Comparison of ENCODE assay signal across 8 mouse cellular contexts in the genomic region with DNA sequence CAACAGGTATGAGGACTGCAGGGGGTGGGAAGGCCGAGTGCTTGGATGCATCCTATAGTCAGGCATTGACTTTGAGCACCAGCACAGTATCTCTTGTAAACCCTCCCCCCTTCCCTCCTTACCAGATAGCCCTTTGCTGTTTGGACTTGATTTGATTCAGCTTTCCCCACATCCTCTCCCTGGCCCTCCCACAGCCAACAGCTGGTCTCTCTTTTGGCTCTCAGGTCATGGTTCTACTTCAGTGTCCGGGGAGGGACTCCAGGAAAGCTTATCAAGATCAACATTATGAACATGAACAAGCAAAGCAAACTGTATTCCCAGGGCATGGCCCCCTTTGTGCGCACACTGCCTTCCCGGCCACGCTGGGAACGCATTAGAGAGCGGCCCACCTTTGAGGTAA. TPM values are rescaled to one million over a fixed set of nuclear protein-coding genes. Genes with fewer than 3 reads are reported as not detected.
DNase-seq lines count a peak whose midpoint lies in the region; ATAC-seq and TF ChIP-seq lines count a peak whose summit lies in the region.

No protein-coding gene starts in this region.

- H3K4me3 ChIP-seq in kidney, adult 2 months (ENCODE audit: insufficient read depth, low read depth, low read length) = no peak overlapping the region
- H3K4me3 ChIP-seq in embryonic facial prominence, embryonic 11.5 days (ENCODE audit: low read depth, low read length) = peak overlapping the region; percentile 70; the same call in 1 of the 2 replicates
- peak overlapping the region; percentile 90 for H3K4me3 ChIP-seq in intestine, embryonic 14.5 days (ENCODE audit: low read depth, low read length)
- peak overlapping the region; percentile 78 for H3K4me3 ChIP-seq in midbrain, embryonic 15.5 days

- no peak for TF ChIP-seq POLR2A in kidney, adult 2 months (IDR thresholded peaks at IDR 0.05; ENCODE audit: low read depth, low read length)

- no peaks in the 10 kb centered on the region for H3K27me3 ChIP-seq in kidney, adult 2 months (replicated peaks; ENCODE audit: control insufficient read depth, insufficient read depth, low read length)
- no peaks in the 10 kb centered on the region for H3K27me3 ChIP-seq in embryonic facial prominence, embryonic 11.5 days (ENCODE audit: control insufficient read depth, insufficient read depth, low read length)
- H3K27me3 ChIP-seq in intestine, embryonic 14.5 days (replicated peaks; ENCODE audit: control insufficient read depth, insufficient read depth, low read length) = no peaks in the 10 kb centered on the region
- H3K27me3 ChIP-seq in midbrain, embryonic 15.5 days (replicated peaks) = no peaks in the 10 kb centered on the region

- H3K9ac ChIP-seq in embryonic facial prominence, embryonic 11.5 days (replicated peaks; ENCODE audit: low read length) = peak overlapping the region; percentile 85
- peak overlapping the region; percentile 81; the same call in 1 of the 2 replicates for H3K9ac ChIP-seq in intestine, embryonic 14.5 days (ENCODE audit: low read length)
- H3K9ac ChIP-seq in midbrain, embryonic 15.5 days = peak overlapping the region; percentile 80

- 77% methylated on average over 7 of the region's 7 CpGs for WGBS in kidney, adult 2 months
- WGBS in embryonic facial prominence, embryonic 11.5 days = 75% methylated on average over 7 of the region's 7 CpGs
- WGBS in intestine, embryonic 14.5 days = 76% methylated on average over 7 of the region's 7 CpGs
- 86% methylated on average over 7 of the region's 7 CpGs for WGBS in midbrain, embryonic 15.5 days

- H3K4me1 ChIP-seq in kidney, adult 2 months (ENCODE audit: control insufficient read depth, insufficient read depth, low read length) = peaks cover 6% of the 10 kb centered on the region; the same call in 1 of the 2 replicates
- peaks cover 2% of the 10 kb centered on the region; the same call in 1 of the 2 replicates for H3K4me1 ChIP-seq in embryonic facial prominence, embryonic 11.5 days (ENCODE audit: control insufficient read depth, insufficient read depth, low read length)
- peaks cover 12% of the 10 kb centered on the region for H3K4me1 ChIP-seq in intestine, embryonic 14.5 days (replicated peaks; ENCODE audit: control insufficient read depth, insufficient read depth, low read length)
- H3K4me1 ChIP-seq in midbrain, embryonic 15.5 days = peaks cover 21% of the 10 kb centered on the region

- H3K4me2 ChIP-seq in embryonic facial prominence, embryonic 11.5 days (ENCODE audit: low read depth, low read length) = peak overlapping the region; percentile 85
- H3K4me2 ChIP-seq in intestine, embryonic 14.5 days (ENCODE audit: low read length) = peak overlapping the region; percentile 53
- H3K4me2 ChIP-seq in midbrain, embryonic 15.5 days = peak overlapping the region; percentile 59

- ATAC-seq in embryonic facial prominence, embryonic 11.5 days (replicated peaks; ENCODE audit: insufficient number of reproducible peaks, low FRiP score, low TSS enrichment, low read depth) = no peak
- no peak for ATAC-seq in intestine, embryonic 14.5 days (replicated peaks; ENCODE audit: low FRiP score, low TSS enrichment, low read depth)
- no peak for ATAC-seq in midbrain, embryonic 15.5 days (replicated peaks)

- H3K36me3 ChIP-seq in kidney, adult 2 months (ENCODE audit: control insufficient read depth, insufficient read depth, low read length) = no peaks in the 10 kb centered on the region; the same call in 1 of the 2 replicates
- peaks cover under 1% of the 10 kb centered on the region for H3K36me3 ChIP-seq in embryonic facial prominence, embryonic 11.5 days (replicated peaks; ENCODE audit: control insufficient read depth, insufficient read depth, low read depth, low read length)
- H3K36me3 ChIP-seq in intestine, embryonic 14.5 days (ENCODE audit: control insufficient read depth, insufficient read depth, low read length) = peaks cover 49% of the 10 kb centered on the region
- H3K36me3 ChIP-seq in midbrain, embryonic 15.5 days (replicated peaks) = peaks cover 45% of the 10 kb centered on the region

- peak; percentile 31 for DNase-seq in kidney, adult 2 months
- no peak for DNase-seq in kidney, adult 18-20 months
- no peak for DNase-seq in embryonic facial prominence, embryonic 11.5 days (ENCODE audit: low spot score)
- no peak for DNase-seq in intestine, embryonic 14.5 days (ENCODE audit: low spot score)
- DNase-seq in B cell, adult 2 months = no peak
- DNase-seq in urinary bladder, postnatal 36 days (ENCODE audit: low spot score in 2 of 2) = no peak
- no peak for DNase-seq in ovary, postnatal 14 days (ENCODE audit: low spot score)

- no peaks in the 10 kb centered on the region for H3K9me3 ChIP-seq in embryonic facial prominence, embryonic 11.5 days (replicated peaks; ENCODE audit: control insufficient read depth, low read length)
- H3K9me3 ChIP-seq in intestine, embryonic 14.5 days (ENCODE audit: control insufficient read depth, low read length) = no peaks in the 10 kb centered on the region
- no peaks in the 10 kb centered on the region for H3K9me3 ChIP-seq in midbrain, embryonic 15.5 days

- no peak for TF ChIP-seq CTCF in kidney, adult 2 months (conservative IDR thresholded peaks at IDR 0.05; ENCODE audit: insufficient read depth, insufficient read length, low read depth, low read length)

- H3K27ac ChIP-seq in kidney, adult 2 months (ENCODE audit: insufficient read depth, low read depth, low read length) = no peak overlapping the region
- H3K27ac ChIP-seq in embryonic facial prominence, embryonic 11.5 days (replicated peaks; ENCODE audit: low read depth, low read length) = peak overlapping the region; percentile 38; the same call in 1 of the 2 replicates
- H3K27ac ChIP-seq in intestine, embryonic 14.5 days (ENCODE audit: low read depth) = peak overlapping the region; percentile 91; the same call in 1 of the 2 replicates
- H3K27ac ChIP-seq in midbrain, embryonic 15.5 days = peak overlapping the region; percentile 99; the same call in 1 of the 2 replicates

RNA-seq across cellular contexts. Expression of gene Agbl5, which starts 1.9 kb away (rescaled TPM):
- polyA plus RNA-seq in kidney, adult 2 months (2012; rRNA removed) = 22.6 and 24.1 TPM in 2 replicates
- 31.5 and 33.0 TPM in 2 replicates for polyA plus RNA-seq in embryonic facial prominence, embryonic 11.5 days (2014; fragmentation: Nextera tagmentation; extraction: Ambion mirVana)
- polyA plus RNA-seq in intestine, embryonic 14.5 days (2014; fragmentation: Nextera tagmentation; extraction: Ambion mirVana) = 25.4 and 26.4 TPM in 2 replicates
- polyA plus RNA-seq in midbrain, embryonic 15.5 days (2015; fragmentation: Nextera tagmentation; extraction: Ambion mirVana) = 25.2 and 32.3 TPM in 2 replicates

RNA-seq across cellular contexts. Expression of gene Ost4, which starts 17.2 kb away (rescaled TPM):
- polyA plus RNA-seq in kidney, adult 2 months (2012; rRNA removed) = 377 and 422 TPM in 2 replicates
- 347 and 379 TPM in 2 replicates for polyA plus RNA-seq in embryonic facial prominence, embryonic 11.5 days (2014; fragmentation: Nextera tagmentation; extraction: Ambion mirVana)
- 482 and 490 TPM in 2 replicates for polyA plus RNA-seq in intestine, embryonic 14.5 days (2014; fragmentation: Nextera tagmentation; extraction: Ambion mirVana)
- polyA plus RNA-seq in midbrain, embryonic 15.5 days (2015; fragmentation: Nextera tagmentation; extraction: Ambion mirVana) = 217 and 225 TPM in 2 replicates

RNA-seq across cellular contexts. Expression of gene Tmem214, which starts 22.6 kb away (rescaled TPM):
- polyA plus RNA-seq in kidney, adult 2 months (2012; rRNA removed) = 81.3 and 92.5 TPM in 2 replicates
- 37.5 and 42.3 TPM in 2 replicates for polyA plus RNA-seq in embryonic facial prominence, embryonic 11.5 days (2014; fragmentation: Nextera tagmentation; extraction: Ambion mirVana)
- polyA plus RNA-seq in intestine, embryonic 14.5 days (2014; fragmentation: Nextera tagmentation; extraction: Ambion mirVana) = 59.9 and 60.7 TPM in 2 replicates
- polyA plus RNA-seq in midbrain, embryonic 15.5 days (2015; fragmentation: Nextera tagmentation; extraction: Ambion mirVana) = 68.8 and 72.7 TPM in 2 replicates

RNA-seq across cellular contexts. Expression of gene Emilin1, which starts 22.8 kb away (rescaled TPM):
- 55.6 and 63.8 TPM in 2 replicates for polyA plus RNA-seq in kidney, adult 2 months (2012; rRNA removed)
- 79.7 and 95.4 TPM in 2 replicates for polyA plus RNA-seq in embryonic facial prominence, embryonic 11.5 days (2014; fragmentation: Nextera tagmentation; extraction: Ambion mirVana)
- 187 and 209 TPM in 2 replicates for polyA plus RNA-seq in intestine, embryonic 14.5 days (2014; fragmentation: Nextera tagmentation; extraction: Ambion mirVana)
- polyA plus RNA-seq in midbrain, embryonic 15.5 days (2015; fragmentation: Nextera tagmentation; extraction: Ambion mirVana) = 17.8 and 20.3 TPM in 2 replicates

RNA-seq across cellular contexts. Expression of gene Khk, which starts 30.9 kb away (rescaled TPM):
- 1,147 and 1,266 TPM in 2 replicates for polyA plus RNA-seq in kidney, adult 2 months (2012; rRNA removed)
- 9.2 and 9.9 TPM in 2 replicates for polyA plus RNA-seq in embryonic facial prominence, embryonic 11.5 days (2014; fragmentation: Nextera tagmentation; extraction: Ambion mirVana)
- 21.6 and 21.9 TPM in 2 replicates for polyA plus RNA-seq in intestine, embryonic 14.5 days (2014; fragmentation: Nextera tagmentation; extraction: Ambion mirVana)
- polyA plus RNA-seq in midbrain, embryonic 15.5 days (2015; fragmentation: Nextera tagmentation; extraction: Ambion mirVana) = 8.0 and 10.4 TPM in 2 replicates
